Mouse (Mus musculus) liver, adult 2 months (tissue): ENCODE measurements at regions not wholly inside any gene's neighbourhood (a gene's known extent, or its start where the extent isn't known, plus 50 kb on each side); places are given as distances from the start of the nearest gene placed in this dataset.

Source experiments
- CTCF ChIP-seq: fragments of 200-500 bp; IDR thresholded peaks from 2 replicates; pipeline ENCODE4 v1.5.1; 2011; ENCODE audit warnings: low read depth, low read length, control low read depth
- POLR2A ChIP-seq: fragments of 200-500 bp; IDR thresholded peaks from 2 replicates; pipeline ENCODE4 v1.6.1; 2011; ENCODE audit warnings: low read length, control low read depth; ENCODE audit not compliant: insufficient read depth; ENCODE audit errors: extremely low read depth

DNA sequence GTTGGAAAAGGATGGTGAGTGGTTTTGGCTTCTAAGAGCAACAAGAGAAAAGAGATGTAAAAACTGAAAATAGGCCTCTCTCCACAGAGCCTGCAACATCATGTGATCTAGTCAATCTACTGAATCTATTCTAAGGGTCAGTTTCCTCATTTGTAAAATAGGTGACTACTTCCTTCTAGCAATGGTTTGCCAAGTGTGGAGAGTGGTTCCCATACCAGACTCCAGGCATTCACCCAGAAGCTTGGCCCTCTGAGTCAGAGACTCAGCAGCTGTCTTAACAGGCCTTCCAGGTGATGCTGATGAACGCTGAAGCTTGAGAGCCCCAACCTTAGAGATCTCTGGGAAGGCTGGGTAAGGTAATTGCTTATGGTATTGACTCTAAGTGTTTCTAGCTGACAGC, 98.9 kb upstream of the Klf4 start:
- TF ChIP-seq POLR2A, result no peak
- TF ChIP-seq CTCF, result no peak
